Mouse (Mus musculus) myocyte (in vitro differentiated cells): ENCODE measurements at regions not wholly inside any gene's neighbourhood (a gene's known extent, or its start where the extent isn't known, plus 50 kb on each side); places are given as distances from the start of the nearest gene placed in this dataset.

Source experiments
- CEBPB ChIP-seq: IDR thresholded peaks from 2 replicates; pipeline ENCODE4 v1.6.1; 2011; ENCODE audit warnings: mild to moderate bottlenecking, moderate library complexity; ENCODE audit not compliant: poor library complexity, insufficient read depth, severe bottlenecking
- E2F4 ChIP-seq: IDR thresholded peaks from one replicate; pipeline ENCODE4 v1.6.1; 2011; ENCODE audit warnings: mild to moderate bottlenecking, control low read depth, moderate library complexity; ENCODE audit not compliant: insufficient read depth
- MAX ChIP-seq: IDR thresholded peaks from one replicate; pipeline ENCODE4 v1.6.1; 2011; ENCODE audit warnings: low read depth, mild to moderate bottlenecking, control low read depth
- MYOG ChIP-seq, 3 experiments: IDR thresholded peaks; one replicate each; pipeline ENCODE4 v1.6.1; 2011; ENCODE audit warnings: control low read depth in 2 of 3, low read depth in 2 of 3, mild to moderate bottlenecking in 2 of 3; ENCODE audit not compliant: insufficient read length in 2 of 3, control insufficient read depth in 1 of 3, insufficient read depth in 1 of 3
- POLR2A ChIP-seq: IDR thresholded peaks from one replicate; pipeline ENCODE4 v1.6.1; 2011; ENCODE audit warnings: low read depth, mild to moderate bottlenecking, control low read depth, moderate library complexity; ENCODE audit not compliant: insufficient read length
- POLR2AphosphoS2 ChIP-seq: IDR thresholded peaks from one replicate; pipeline ENCODE4 v1.6.1; 2011; ENCODE audit warnings: low read depth, control low read depth; ENCODE audit not compliant: insufficient read length
- REST ChIP-seq: IDR thresholded peaks from one replicate; pipeline ENCODE4 v1.6.1; 2011; ENCODE audit warnings: mild to moderate bottlenecking, control low read depth, moderate library complexity; ENCODE audit not compliant: insufficient read depth, insufficient read length
- SRF ChIP-seq: IDR thresholded peaks from one replicate; pipeline ENCODE4 v1.6.1; 2011; ENCODE audit warnings: low read depth; ENCODE audit not compliant: control insufficient read depth, insufficient read length
- TCF12 ChIP-seq: IDR thresholded peaks from one replicate; pipeline ENCODE4 v1.6.1; 2011; ENCODE audit warnings: mild to moderate bottlenecking, control low read depth; ENCODE audit not compliant: poor library complexity, insufficient read depth, severe bottlenecking
- USF1 ChIP-seq: IDR thresholded peaks from one replicate; pipeline ENCODE4 v1.6.1; 2011; ENCODE audit warnings: low read depth, mild to moderate bottlenecking, control low read depth, moderate library complexity

- no peak for TF ChIP-seq SRF
- peak; percentile 80; the same call in 1 of the 2 replicates for TF ChIP-seq CEBPB
- no peak for TF ChIP-seq MYOG (IDR thresholded peaks at IDR 0.05; ENCODE audit: control insufficient read depth in 1 of 3, insufficient read depth in 1 of 3, insufficient read length in 2 of 3, low read depth in 2 of 3)
- TF ChIP-seq MAX, result no peak
- TF ChIP-seq REST, result no peak
- TF ChIP-seq E2F4, result no peak
- TF ChIP-seq POLR2A, result no peak
- no peak for TF ChIP-seq USF1
- no peak for TF ChIP-seq POLR2AphosphoS2
- no peak for TF ChIP-seq TCF12
These were observed 232.6 kb downstream of the Gm45692 start for GRCm38 (mm10) chr8:26351643-26352540.
